Mouse (Mus musculus): ENCODE results near the gene Pxt1. TPM values are rescaled to one million over a fixed set of nuclear protein-coding genes. Genes with fewer than 3 reads are reported as not detected.
"Not testable (repeated sequence)": the region's sequence is repeated elsewhere in the genome, so short reads cannot be mapped to it uniquely, and the experiment has no call there.

The Pxt1 gene
- not detected for total RNA-seq (2021)

GRCm38 (mm10) chr17:28943740-28944139, at the start of gene Pxt1:
Gene Pxt1, minus strand, starts transcription at chr17:28943840.
- intact Hi-C loops (cut with DNase I): no loop called here
- DNase-seq: no peak

- DNase-seq; intact Hi-C loops (cut with DNase I): not testable (repeated sequence)
Observed at GRCm38 (mm10) chr17:28993004-28993403, 49.4 kb upstream of the Pxt1 start.

- DNase-seq: no peak
- intact Hi-C loops (cut with DNase I): no loop called here
Observed at GRCm38 (mm10) chr17:28992105-28992504, 48.5 kb upstream of the Pxt1 start.

GRCm38 (mm10) chr17:28991286-28991685, 47.6 kb upstream of the Pxt1 start:
- intact Hi-C loops (cut with DNase I): no loop called here
- DNase-seq: no peak

- intact Hi-C loops (cut with DNase I): no loop called here
Observed at GRCm38 (mm10) chr17:28990060-28990459, 46.4 kb upstream of the Pxt1 start.

GRCm38 (mm10) chr17:28988996-28989395, 45.4 kb upstream of the Pxt1 start:
- intact Hi-C loops (cut with DNase I): no loop called here
- DNase-seq: no peak

More at GRCm38 (mm10) chr17:28990060-28990459, 46.4 kb upstream of the Pxt1 start:
- DNase-seq: no peak

GRCm38 (mm10) chr17:28988291-28988690, 44.7 kb upstream of the Pxt1 start:
- DNase-seq: no peak
- intact Hi-C loops (cut with DNase I): no loop called here

GRCm38 (mm10) chr17:28987713-28988112, 44.1 kb upstream of the Pxt1 start:
- intact Hi-C loops (cut with DNase I): no loop called here
- DNase-seq: peak; percentile 35

- intact Hi-C loops (cut with DNase I): no loop called here
- DNase-seq: peak; percentile 23
Observed at GRCm38 (mm10) chr17:28986833-28987232, 43.2 kb upstream of the Pxt1 start.

GRCm38 (mm10) chr17:28984724-28985420, 41.2 kb upstream of the Pxt1 start:
- intact Hi-C loops (cut with DNase I): no loop called here

GRCm38 (mm10) chr17:28982591-28982990, 39.0 kb upstream of the Pxt1 start:
- intact Hi-C loops (cut with DNase I): no loop called here
- DNase-seq: no peak

More at GRCm38 (mm10) chr17:28984724-28985420, 41.2 kb upstream of the Pxt1 start:
- no peak for DNase-seq

GRCm38 (mm10) chr17:28981081-28981480, 37.4 kb upstream of the Pxt1 start:
- intact Hi-C loops (cut with DNase I): no loop called here

GRCm38 (mm10) chr17:28979091-28979490, 35.5 kb upstream of the Pxt1 start:
- DNase-seq: no peak
- intact Hi-C loops (cut with DNase I): no loop called here

More at GRCm38 (mm10) chr17:28981081-28981480, 37.4 kb upstream of the Pxt1 start:
- DNase-seq: no peak

- no peak for DNase-seq
- intact Hi-C loops (cut with DNase I): no loop called here
Observed at GRCm38 (mm10) chr17:28970122-28970521, 26.5 kb upstream of the Pxt1 start.

- intact Hi-C loops (cut with DNase I): no loop called here
- no peak for DNase-seq
Observed at GRCm38 (mm10) chr17:28967021-28967610, 23.5 kb upstream of the Pxt1 start.

GRCm38 (mm10) chr17:28961596-28961995, 18.0 kb upstream of the Pxt1 start:
- intact Hi-C loops (cut with DNase I): no loop called here
- no peak for DNase-seq

GRCm38 (mm10) chr17:28960597-28960996, 17.0 kb upstream of the Pxt1 start:
- intact Hi-C loops (cut with DNase I): no loop called here
- no peak for DNase-seq

- intact Hi-C loops (cut with DNase I): no loop called here
- no peak for DNase-seq
Observed at GRCm38 (mm10) chr17:28954416-28954815, 10.8 kb upstream of the Pxt1 start.

- DNase-seq: no peak
Observed at GRCm38 (mm10) chr17:28953251-28953650, 9.6 kb upstream of the Pxt1 start.

GRCm38 (mm10) chr17:28951831-28952799, 8.5 kb upstream of the Pxt1 start, which contains the start of gene Kctd20:
Gene Kctd20, plus strand, starts transcription at chr17:28951950.
- intact Hi-C loops (cut with DNase I): no loop called here
- DNase-seq: peak; percentile 93

More at GRCm38 (mm10) chr17:28953251-28953650, 9.6 kb upstream of the Pxt1 start:
- intact Hi-C loops (cut with DNase I): no loop called here

- intact Hi-C loops (cut with DNase I): no loop called here
- DNase-seq: no peak
Observed at GRCm38 (mm10) chr17:28950751-28951150, 7.1 kb upstream of the Pxt1 start.
